8 mouse cellular contexts compared by ENCODE assay signal in the genomic region with DNA sequence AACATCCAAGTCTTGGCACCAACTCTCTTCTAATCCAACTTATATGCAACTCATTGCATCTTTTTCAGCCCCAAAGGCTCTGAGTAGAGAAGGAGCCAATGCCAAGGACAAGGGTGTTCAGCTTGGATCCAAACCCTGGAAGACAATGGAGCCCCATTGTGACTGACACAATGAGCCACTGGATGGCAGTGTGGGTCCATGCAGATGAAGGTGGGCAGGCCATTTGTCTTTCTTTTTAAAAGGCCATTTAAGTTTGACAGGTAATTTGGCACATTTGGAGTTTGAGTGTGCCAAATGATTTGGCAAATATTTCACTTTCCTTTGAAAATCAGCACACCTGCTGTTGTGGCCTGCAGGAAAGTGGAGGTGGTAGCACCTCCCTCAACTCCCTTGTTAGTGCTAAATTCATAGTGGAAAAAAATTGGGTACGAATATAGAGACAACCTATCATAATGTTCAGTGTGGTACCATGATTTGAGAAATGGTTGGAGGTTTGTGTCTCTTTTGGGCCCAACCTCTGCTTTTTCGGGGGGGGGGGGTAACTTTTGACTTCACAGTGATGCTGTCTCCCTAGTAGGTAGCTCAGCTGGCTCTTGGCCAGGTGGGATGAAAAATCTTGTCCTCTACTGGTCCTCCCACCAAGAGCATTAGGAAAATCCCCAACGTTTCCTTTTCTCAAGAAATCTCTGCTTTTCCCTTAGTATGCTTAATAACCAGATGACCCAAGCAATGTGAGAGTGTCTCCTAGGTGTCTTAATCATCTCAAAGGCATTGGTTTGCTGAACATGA.
DNase-seq lines count a peak whose midpoint lies in the region; ATAC-seq and TF ChIP-seq lines count a peak whose summit lies in the region.

No protein-coding gene starts in this region.

- H3K27me3 ChIP-seq in intestine, postnatal 0 days (replicated peaks; ENCODE audit: control insufficient read depth, insufficient read depth, low read length): no peaks in the 10 kb centered on the region
- no peaks in the 10 kb centered on the region for H3K27me3 ChIP-seq in intestine, embryonic 15.5 days (replicated peaks)
- H3K27me3 ChIP-seq in midbrain, embryonic 14.5 days (ENCODE audit: control insufficient read depth, insufficient read depth, low read length): no peaks in the 10 kb centered on the region

- no peaks in the 10 kb centered on the region for H3K4me1 ChIP-seq in intestine, postnatal 0 days (replicated peaks; ENCODE audit: control insufficient read depth, insufficient read depth, low read length)
- H3K4me1 ChIP-seq in intestine, embryonic 15.5 days (replicated peaks): no peaks in the 10 kb centered on the region
- no peaks in the 10 kb centered on the region for H3K4me1 ChIP-seq in midbrain, embryonic 14.5 days (ENCODE audit: control insufficient read depth, insufficient read depth, low read length)

- H3K36me3 ChIP-seq in intestine, postnatal 0 days (ENCODE audit: control insufficient read depth, insufficient read depth): no peaks in the 10 kb centered on the region
- no peaks in the 10 kb centered on the region for H3K36me3 ChIP-seq in intestine, embryonic 15.5 days
- no peaks in the 10 kb centered on the region for H3K36me3 ChIP-seq in midbrain, embryonic 14.5 days (ENCODE audit: control insufficient read depth, insufficient read depth, low read length)

- no peak overlapping the region for H3K9ac ChIP-seq in intestine, postnatal 0 days (ENCODE audit: low read depth, low read length)
- no peak overlapping the region for H3K9ac ChIP-seq in intestine, embryonic 15.5 days
- H3K9ac ChIP-seq in midbrain, embryonic 14.5 days (replicated peaks; ENCODE audit: low read length): no peak overlapping the region

- no peaks in the 10 kb centered on the region for H3K9me3 ChIP-seq in intestine, postnatal 0 days (ENCODE audit: control insufficient read depth)
- no peaks in the 10 kb centered on the region for H3K9me3 ChIP-seq in intestine, embryonic 15.5 days
- H3K9me3 ChIP-seq in midbrain, embryonic 14.5 days (ENCODE audit: control insufficient read depth, low read length): no peaks in the 10 kb centered on the region

- TF ChIP-seq CTCF in intestine, postnatal 0 days (IDR thresholded peaks at IDR 0.05; ENCODE audit: low read depth): peak; percentile 87

- H3K4me3 ChIP-seq in intestine, postnatal 0 days (ENCODE audit: low read depth, low read length): no peak overlapping the region
- no peak overlapping the region for H3K4me3 ChIP-seq in intestine, embryonic 15.5 days (replicated peaks)
- H3K4me3 ChIP-seq in midbrain, embryonic 14.5 days (replicated peaks; ENCODE audit: low read depth, low read length): no peak overlapping the region

- peak; percentile 74 for DNase-seq in adipocyte (ENCODE audit: low spot score)
- peak; percentile 79 for DNase-seq in embryo, embryonic 10 days (ENCODE audit: low spot score)
- peak; percentile 13 to 27 for DNase-seq in heart, adult 9 months (ENCODE audit: low spot score in 2 of 2)
- peak; percentile 63 to 83 for DNase-seq in layer of hippocampus, postnatal 14 days (ENCODE audit: low spot score in 2 of 2)
- peak; percentile 84 for DNase-seq in midbrain, embryonic 14.5 days
- DNase-seq in thymus, postnatal 10 days (ENCODE audit: low spot score in 2 of 2): peak; percentile 14 to 60

- no peak for ATAC-seq in intestine, postnatal 0 days
- no peak for ATAC-seq in intestine, embryonic 15.5 days
- ATAC-seq in midbrain, embryonic 14.5 days (ENCODE audit: low FRiP score, low TSS enrichment): no peak

- WGBS in intestine, postnatal 0 days: 57% methylated on average over 3 of the region's 3 CpGs
- WGBS in intestine, embryonic 15.5 days: 63% methylated on average over 3 of the region's 3 CpGs
- WGBS in midbrain, embryonic 14.5 days: 62% methylated on average over 3 of the region's 3 CpGs

- H3K4me2 ChIP-seq in intestine, postnatal 0 days (replicated peaks; ENCODE audit: low read depth): no peak overlapping the region
- H3K4me2 ChIP-seq in intestine, embryonic 15.5 days (replicated peaks): no peak overlapping the region
- no peak overlapping the region for H3K4me2 ChIP-seq in midbrain, embryonic 14.5 days (ENCODE audit: low read length)

- H3K27ac ChIP-seq in intestine, postnatal 0 days (ENCODE audit: low read depth, low read length): no peak overlapping the region
- no peak overlapping the region for H3K27ac ChIP-seq in intestine, embryonic 15.5 days
- no peak overlapping the region for H3K27ac ChIP-seq in midbrain, embryonic 14.5 days (replicated peaks; ENCODE audit: low read depth, low read length)

Comparison
In these comparisons a context has a peak if more than half of its experiments do, and no peak if none do; other contexts are left out.
1. DNase-seq: peak in every context shown above with its lines; median percentile 84 in midbrain, embryonic 14.5 days; 79 in embryo, embryonic 10 days; 74 in adipocyte; 73 in layer of hippocampus, postnatal 14 days; 37 in thymus, postnatal 10 days; 20 in heart, adult 9 months.